Mouse (Mus musculus) T-cell, adult 2 months (primary cell): ENCODE results near the gene Vkorc1l1.

Experiments used
- DNase-seq: peaks from one replicate; pipeline ENCODE4 v3.0.0; 2022; ENCODE audit warnings: low spot score

The Vkorc1l1 gene

DNA sequence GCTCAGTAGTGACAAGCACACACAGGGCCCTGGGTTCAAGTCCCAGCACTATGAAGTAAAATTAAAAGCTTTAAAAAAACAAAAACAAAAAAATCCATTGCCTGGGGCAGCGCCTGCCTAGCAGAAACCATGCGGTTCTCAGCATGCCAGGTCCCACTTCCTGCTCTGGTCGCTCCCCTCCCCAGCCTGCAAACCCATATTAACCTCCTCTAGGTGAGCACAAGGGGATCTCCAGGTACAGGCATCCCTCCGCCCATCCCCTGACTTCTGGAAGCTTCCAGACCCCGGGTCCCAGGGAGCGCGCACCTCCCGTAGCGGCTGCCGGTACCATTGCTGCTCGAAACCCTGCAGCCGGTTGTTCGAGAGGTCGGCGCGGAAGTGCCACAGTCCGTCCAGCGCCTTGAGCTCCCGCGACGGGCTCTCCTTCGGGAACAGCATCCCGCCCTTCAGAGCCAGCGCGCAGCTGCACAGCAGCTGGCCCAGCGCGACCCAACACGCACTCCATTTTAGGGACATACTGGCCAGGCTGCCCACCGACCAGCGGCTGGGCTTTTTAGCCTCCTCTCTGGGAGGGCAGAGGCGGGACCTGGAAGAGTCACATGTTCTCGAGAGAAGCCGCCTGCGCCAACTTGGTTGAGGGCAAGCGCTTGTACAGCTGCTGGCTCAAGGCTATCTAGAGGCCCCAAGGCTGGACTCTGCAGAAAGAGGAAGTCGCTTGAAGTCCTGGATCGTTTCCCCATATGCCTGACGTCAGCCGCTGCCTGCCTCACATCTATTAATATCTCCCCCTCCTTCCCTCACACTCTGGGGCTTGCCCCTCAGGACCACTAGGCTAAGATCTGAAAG lies 60.8 kb downstream of the Vkorc1l1 start, which contains the start of gene Gusb:
Gusb (minus strand) TSS at position 749 of the 846 bp plus-strand sequence.
- DNase-seq: peak; percentile 50

DNA sequence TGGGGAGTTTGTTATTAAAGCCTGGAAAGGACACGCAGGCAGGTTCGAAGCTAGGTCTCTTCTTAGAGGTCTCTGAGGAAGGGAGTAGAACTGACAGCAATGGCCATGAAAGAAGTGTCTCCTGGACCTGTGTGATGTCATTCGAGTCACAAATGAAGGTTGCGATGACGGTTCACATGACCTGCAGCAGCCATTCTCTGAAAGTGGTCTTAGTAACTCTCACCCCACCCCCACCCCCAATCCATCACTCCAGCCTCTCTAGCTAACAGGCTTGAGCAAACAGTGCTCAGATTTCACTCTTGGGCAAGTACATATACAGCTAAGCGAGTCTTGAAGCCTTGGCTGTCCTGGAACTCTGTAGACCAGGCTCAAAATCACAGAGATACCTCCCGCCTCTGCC lies 61.5 kb downstream of the Vkorc1l1 start:
- DNase-seq: no peak

DNA sequence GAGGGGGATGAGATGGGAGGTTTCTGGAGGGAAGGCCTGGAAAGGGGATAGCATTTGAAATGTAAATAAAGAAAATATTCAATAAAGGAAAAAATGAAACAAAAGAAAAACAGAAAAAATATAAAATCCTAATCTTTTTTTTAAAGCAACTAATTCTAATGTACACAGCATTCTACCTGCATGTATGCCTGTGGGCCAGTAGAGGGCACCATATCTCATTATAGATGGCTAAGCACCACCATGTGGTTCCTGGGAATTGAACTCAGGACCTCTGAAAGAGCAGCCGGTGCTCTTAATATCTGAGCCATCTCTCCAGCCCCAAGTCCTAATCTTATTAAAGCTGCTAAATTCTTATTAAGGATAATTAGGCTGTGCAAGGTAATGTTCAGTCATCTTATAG lies 65.6 kb downstream of the Vkorc1l1 start:
- no peak for DNase-seq

DNA sequence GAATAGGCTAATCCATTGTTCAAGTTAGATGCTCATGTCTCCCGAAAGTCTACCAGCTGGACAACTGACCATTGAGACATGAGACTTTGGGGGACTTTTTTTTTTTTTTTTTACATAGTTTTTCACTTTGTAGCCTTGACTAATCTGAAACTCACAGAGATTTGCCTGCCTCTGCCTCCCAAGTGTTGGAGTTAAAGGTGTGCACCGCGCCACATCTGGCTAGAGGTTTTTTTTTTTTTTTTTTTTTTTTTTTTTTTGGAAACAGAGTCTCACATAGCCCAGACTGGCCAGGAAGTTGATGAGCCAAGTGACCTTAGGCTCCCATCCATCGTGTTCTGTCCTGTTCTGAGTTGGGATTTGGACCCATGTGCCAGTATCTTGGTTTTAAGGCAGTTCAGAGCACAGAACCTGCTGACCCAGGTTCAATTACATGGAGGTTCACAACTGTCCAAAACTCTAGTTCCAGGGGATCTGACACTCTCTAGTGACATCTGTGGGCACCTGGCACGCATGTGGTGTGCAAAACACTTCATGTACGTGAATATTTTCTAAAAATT lies 66.3 kb downstream of the Vkorc1l1 start:
- no peak for DNase-seq

DNA sequence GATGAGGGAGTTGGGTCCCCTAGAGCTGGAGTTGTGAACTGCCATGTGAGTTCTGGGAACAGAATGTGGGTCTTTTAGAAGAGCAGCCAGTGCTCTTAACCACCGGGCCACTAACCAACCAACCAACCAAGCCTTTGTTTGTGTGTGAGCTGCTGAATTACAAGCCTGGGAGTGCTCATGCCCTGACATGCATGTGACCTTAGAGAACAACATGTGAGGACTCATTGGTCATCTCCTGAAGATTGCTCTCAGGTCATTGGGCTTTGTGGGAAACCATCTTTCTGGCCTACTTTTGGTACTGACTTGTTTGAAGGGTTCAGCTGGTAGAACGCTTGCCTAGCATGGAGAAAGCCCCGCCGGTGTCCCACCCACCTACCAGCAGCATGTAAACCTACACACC lies 68.0 kb downstream of the Vkorc1l1 start:
- no peak for DNase-seq

DNA sequence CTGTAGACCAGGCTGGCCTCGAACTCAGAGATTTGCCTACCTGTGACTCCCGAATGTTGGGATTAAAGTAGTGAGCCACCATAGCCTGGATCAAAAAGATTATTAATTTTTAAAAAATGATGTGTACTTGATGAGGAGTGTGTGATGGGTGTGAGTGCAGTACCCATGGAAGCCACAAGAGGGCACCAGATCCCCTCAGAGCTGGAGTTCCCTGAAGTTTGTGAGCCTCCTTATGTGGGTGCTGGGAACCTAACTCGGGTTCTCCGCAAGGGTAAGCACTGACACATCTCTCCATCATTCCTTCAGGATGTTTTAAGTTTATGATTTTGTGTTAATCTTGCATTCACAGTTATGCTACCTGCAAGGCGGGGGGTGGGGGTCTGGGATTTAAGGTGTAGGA lies 69.2 kb downstream of the Vkorc1l1 start:
- no peak for DNase-seq

DNA sequence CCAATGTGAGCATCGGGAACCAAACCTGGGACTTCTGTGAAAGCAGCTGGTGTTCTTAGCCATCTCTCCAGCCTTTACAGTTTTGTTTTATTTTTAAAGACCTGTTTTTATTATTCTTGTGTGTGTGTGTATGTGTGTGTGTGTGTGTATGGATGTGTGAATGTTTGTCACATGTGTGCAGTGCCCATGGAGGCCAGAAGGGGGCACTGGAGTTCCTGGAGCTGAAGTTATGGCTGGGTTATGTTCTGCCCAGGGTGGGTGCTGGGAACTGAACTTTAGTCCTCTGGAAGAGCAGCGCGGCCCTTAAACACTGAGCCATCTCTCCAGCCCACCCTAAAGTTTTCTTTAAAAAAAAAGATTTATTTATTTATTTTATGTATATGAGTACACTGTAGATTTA lies 73.3 kb downstream of the Vkorc1l1 start:
- no peak for DNase-seq

DNA sequence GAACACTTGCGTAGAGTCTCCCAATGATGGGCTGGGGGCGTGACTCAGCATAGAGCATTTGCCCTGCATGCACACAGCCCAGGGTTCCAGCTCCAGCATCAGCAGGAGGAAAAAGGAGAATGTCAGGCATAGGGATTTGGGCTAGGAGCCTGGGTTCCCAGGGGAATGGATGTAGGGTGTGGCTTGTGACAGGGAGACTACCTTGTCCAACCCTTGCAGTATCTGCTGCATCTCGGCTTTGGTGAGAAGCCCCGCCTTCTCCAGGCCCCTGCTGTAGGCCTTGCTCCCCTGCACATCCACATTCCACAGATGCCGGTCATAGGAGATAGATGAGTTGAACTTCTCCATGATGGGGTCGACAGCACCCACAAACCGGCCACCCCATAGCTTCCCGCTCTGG lies 77.7 kb downstream of the Vkorc1l1 start:
- DNase-seq: no peak

DNA sequence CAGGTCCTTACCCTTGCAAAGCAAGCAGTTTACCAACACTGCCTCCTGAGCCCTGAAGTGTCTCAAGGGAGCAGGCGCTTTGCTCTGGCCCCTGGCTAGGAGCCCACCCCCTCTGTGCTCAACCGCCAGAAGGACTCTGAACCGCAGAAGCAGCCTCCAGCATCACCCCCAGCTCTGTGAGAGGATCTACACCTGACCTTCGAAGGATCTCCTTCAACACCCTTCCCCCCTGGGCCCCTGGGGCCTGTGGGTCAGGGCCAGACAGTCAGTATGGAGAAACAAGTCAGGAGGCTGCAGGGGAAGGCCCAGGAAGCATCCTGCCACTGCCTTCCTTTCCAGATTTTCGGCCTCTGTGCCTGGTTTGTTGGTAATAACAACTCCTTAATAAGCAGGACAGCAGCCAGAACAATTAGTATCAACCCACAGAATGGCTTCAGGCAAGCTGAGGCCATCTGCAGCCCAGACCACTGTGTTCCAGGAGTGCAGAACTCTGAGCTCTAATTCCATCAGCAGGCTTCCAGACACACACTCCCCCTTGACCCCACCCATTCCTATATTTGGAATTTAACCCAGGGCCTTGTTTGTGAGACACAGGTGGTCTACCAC lies 79.7 kb downstream of the Vkorc1l1 start:
- no peak for DNase-seq

DNA sequence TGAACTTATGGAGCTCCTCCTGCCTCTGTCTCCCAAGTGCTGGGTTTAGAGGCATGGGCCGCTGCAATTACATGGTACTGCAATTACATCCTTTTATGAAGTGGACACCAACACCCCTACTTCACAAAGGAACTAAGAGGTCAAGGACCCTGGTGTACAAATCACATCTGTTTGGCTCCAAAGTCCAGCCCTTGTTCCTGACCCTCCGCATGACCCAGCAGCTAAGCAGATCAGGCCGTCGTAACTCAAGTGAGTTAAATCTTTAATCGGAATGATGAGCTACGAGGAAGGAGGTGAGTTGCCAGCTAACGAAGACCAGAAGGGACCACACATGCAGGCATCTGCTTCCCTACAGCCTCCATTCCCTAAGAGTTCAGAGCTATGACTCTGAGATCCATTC lies 80.6 kb downstream of the Vkorc1l1 start:
- DNase-seq: no peak

DNA sequence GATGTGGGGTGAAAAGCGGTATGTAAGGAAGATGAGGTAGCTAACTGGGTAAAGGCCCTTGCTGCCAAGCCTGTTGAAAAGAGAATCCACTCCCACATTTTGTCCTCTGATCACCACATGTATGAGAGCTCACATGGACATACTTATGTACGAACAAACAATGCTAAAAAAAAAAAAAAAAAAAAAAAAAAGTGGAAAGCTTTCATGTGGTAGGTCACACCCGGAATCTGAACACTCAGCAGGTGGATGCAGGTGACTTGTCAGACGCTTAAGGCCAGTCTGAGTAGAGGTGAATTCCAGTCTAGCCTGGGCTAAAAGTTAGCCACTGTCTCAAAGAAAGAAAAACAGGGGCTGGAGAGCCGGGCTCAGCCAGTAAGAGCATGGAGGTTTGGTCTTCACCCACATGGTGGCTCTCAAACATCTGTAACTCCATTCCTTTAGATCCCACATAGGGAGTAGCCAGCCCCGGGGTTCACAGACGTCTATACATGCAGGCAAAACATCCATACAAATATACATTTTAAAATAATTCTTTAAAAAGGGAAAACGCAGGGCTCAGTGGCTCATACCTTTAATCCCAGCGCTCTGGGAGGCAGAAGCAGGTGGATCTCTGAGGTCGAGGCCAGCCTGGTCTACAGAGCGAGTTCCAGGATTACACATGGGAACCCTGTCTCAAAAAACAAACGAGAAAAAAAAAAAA lies 81.4 kb downstream of the Vkorc1l1 start:
- DNase-seq: no peak

DNA sequence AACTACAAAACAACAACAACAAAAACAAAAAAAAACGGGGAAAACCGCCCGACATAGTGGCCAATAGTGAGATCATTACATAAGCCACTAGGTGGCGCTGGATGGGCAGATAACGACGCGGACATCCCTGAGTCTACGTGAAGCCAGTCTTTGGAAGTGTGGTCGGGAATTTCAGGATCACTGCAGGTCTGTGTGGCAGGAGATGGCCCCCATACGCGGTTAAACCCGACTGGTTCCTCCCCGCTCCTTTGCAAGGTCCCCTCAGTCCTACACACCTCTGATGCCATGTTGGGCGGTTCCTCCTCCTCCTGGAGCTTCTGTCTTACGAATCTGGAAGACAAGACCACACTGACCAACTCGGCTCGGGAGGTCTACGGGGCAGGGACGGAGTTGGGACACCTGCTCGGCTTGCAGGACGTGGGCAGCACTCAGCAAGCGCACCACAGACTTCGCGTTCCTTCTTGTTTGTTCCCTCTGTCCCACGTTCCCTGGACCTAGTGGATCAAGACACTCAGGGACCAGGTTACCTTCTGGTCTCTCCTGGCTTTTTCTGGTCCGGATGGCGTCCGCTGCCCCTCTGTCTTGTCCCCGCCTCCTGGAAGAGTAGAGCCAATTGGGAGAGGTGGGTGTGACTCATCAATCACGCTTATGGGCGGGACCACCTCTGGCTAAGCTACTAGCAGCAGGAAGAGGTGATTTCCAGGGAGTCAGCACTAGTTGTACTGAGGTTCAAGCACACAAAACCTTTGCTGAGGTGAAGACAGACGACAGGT lies 82.2 kb downstream of the Vkorc1l1 start:
- DNase-seq: peak; percentile 82

DNA sequence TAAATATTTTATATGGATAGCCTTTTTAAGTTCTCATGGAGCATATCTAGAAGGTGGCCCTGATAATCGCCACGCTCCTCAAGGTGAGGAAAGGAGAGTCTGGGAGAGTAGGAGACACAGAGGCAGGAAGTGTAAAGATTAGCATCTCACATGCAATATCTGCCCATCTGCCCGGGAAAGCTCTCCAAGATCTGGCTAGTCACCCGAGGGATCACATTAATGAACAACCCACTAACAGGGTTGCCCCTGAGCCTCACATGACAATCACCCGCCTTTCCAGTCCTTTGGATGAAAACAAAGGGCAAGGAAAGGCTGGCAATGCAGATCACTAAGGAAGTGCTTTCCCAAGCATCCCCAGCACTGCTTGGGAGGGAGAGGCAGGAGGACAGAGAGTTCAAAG lies 85.4 kb downstream of the Vkorc1l1 start:
- no peak for DNase-seq

DNA sequence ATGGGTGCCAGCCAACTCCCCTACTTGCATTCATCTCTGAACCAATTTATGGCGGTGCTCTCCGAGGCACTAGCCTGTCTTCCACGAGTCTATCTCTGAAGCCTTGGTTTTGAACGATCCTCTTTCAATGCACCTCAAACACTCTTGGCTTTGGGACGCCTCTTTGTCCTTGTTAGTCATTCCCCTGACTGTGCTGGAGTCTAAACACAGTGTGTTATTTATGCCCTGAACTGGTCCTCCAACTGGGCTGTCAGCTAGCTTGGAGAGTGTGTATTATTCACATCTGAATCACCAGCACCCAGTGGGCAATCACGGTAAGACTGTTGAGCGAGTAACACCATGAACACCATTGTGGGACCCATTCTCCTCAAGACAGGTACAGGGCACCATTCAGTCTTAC lies 85.9 kb downstream of the Vkorc1l1 start:
- no peak for DNase-seq

DNA sequence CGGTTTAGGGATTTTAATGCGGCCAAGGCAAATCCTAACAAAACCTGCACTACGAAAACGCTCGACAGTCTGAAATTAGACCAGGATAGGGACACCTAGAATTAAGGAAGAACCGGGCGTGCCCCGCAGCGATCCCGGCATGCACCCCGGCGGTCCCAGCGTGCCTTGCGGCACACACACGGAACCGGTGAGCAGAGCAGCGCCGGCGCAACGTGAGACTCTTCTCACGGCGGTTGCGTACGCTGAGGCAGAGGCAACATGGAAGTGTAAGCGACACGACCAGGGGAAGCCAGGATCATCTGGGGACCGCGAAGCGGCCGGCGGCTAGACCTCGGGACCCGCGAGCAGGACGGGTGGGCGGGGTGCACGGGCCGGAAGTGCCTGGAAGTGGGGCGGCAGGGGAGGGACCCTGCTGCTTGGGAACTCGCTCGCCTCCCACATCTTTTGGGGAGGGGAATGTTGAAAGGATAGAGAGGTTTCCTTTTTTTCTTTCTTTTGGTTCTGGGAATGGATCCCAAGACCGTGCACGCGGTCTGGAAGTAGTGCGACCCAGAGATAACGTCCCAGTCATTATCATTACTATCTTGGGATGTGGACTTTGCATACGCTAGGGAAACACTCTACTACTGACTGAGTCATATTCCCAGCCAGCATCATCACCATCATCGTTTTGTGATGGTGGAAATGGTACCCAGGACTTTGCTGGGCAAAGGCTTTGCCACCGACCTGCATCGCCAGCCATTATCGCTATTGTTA lies 87.5 kb downstream of the Vkorc1l1 start, which contains the start of the genes Asl and Crcp:
Asl (minus strand) TSS at position 106 of the 756 bp plus-strand sequence.
Crcp (plus strand) TSS at position 149 of the 756 bp plus-strand sequence.
- peak; percentile 80 for DNase-seq

DNA sequence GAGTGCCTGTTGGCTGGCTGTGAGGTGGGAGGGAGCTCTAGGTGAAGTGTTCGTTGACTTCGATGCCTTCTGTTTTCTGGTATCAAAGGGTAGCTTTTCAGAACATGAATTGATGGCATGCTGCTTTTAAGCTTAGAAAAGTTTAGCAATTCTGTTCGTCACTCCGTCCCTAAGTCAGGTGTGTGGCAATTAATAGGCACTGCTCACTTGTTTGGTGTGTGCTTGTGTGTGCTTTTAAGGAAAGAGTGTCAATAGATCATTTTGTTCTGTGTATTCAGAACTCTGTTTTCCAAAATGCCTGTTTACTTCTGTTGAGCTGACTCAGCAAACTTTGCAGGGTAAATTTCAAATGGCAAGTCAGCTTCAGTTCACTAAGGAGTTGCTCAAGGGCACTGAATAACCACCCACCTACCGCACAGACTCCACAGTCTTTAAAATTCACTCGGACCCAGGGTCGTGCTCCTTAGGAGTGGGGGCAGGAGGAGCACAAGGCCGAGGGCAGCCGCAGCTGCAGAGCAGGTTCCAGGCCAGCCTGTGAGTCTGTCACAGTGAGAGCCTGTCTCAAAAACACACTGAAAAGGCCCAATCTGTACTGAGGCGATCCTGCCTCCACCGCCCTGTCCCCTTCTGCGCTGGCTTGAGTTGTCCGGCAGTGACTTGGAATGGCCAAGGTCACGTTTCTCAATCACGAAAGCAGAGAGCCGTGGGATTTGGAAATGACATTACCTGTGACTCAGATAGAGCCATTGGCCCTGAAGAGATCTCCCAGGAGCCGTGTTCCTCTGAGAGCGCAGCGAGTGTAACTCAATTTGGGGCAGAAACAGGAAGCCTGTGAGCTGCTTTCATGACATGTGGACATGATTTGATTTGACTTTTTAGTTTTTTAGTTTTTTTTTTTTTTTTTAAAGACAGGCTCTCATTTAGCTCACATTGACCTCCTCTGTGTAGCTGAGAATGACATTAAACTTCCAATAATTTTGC lies 89.9 kb downstream of the Vkorc1l1 start:
- no peak for DNase-seq

DNA sequence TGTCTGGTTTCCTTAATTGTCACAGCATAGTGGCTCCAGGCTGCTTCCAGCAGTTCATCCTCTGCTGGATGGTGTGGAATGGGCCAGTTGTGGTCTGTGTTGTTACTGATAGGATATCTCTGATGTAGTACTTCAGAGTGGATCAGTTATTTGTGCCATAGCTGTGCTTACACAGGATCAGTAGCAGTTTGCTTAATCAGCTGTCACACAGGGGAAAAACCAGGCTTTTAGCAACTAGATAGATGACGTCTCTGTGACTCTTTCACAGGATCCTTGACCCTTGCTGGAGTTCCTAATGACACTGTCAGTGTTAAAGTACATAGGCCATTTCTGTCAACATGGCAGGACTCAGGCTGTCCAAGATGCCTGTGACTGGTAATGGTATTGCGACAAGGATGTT lies 92.1 kb downstream of the Vkorc1l1 start:
- DNase-seq: no peak
